Mouse (Mus musculus) limb, embryonic 14.5 days (tissue): ENCODE results near the gene Grhpr. TPM values are rescaled to one million over a fixed set of nuclear protein-coding genes. Genes with fewer than 3 reads are reported as not detected.

Source experiments
- ATAC-seq: fragments of 200-750 bp; cut with Nextera tagmentation; 2 replicates; pipeline ENCODE4 v1.8.0; 2017; ENCODE audit warnings: low read depth, moderate number of reproducible peaks, moderate TSS enrichment; ENCODE audit not compliant: low FRiP score
- DNase-seq: peaks from one replicate; pipeline ENCODE4 v3.0.0-alpha.2; 2015; ENCODE audit warnings: low spot score
- H3K27ac ChIP-seq: fragments of 300-500 bp; sonication (generic); replicated peaks from 2 replicates; pipeline ENCODE4 v1.5.1; 2014; ENCODE audit warnings: low read depth, mild to moderate bottlenecking, low read length, moderate library complexity, mixed read lengths
- H3K27me3 ChIP-seq: fragments of 300-500 bp; sonication (generic); 2 replicates; pipeline ENCODE4 v1.6.1; 2014; ENCODE audit warnings: low read length, mixed read lengths; ENCODE audit not compliant: control insufficient read depth, insufficient read depth
- H3K36me3 ChIP-seq: fragments of 300-500 bp; sonication (generic); 2 replicates; pipeline ENCODE4 v1.6.1; 2014; ENCODE audit warnings: mild to moderate bottlenecking, low read length, moderate library complexity, mixed read lengths; ENCODE audit not compliant: control insufficient read depth, insufficient read depth
- H3K4me1 ChIP-seq: fragments of 300-500 bp; sonication (generic); 2 replicates; pipeline ENCODE4 v1.6.1; 2014; ENCODE audit warnings: antibody characterized with exemption, low read length, mixed read lengths; ENCODE audit not compliant: control insufficient read depth, insufficient read depth
- H3K4me2 ChIP-seq: fragments of 300-500 bp; sonication (generic); replicated peaks from 2 replicates; pipeline ENCODE4 v1.6.1; 2014; ENCODE audit warnings: low read depth, mild to moderate bottlenecking, low read length, moderate library complexity; ENCODE audit not compliant: severe bottlenecking
- H3K4me3 ChIP-seq: fragments of 300-500 bp; sonication (generic); replicated peaks from 2 replicates; pipeline ENCODE4 v1.5.1; 2014; ENCODE audit warnings: low read length
- H3K9ac ChIP-seq: fragments of 300-500 bp; sonication (generic); 2 replicates; pipeline ENCODE4 v1.6.1; 2014; ENCODE audit warnings: mild to moderate bottlenecking, low read depth, low read length, moderate library complexity; ENCODE audit not compliant: severe bottlenecking
- H3K9me3 ChIP-seq: fragments of 300-500 bp; sonication (generic); 2 replicates; pipeline ENCODE4 v1.6.1; 2016; ENCODE audit warnings: low read length; ENCODE audit not compliant: control insufficient read depth
- POLR2A ChIP-seq: fragments of 200-500 bp; IDR thresholded peaks from 2 replicates; pipeline ENCODE4 v1.8.0; 2012; ENCODE audit warnings: inconsistent platforms, mild to moderate bottlenecking, moderate library complexity, borderline replicate concordance; ENCODE audit not compliant: insufficient read depth, insufficient read length; ENCODE audit errors: extremely low read depth
- WGBS: fragments of 180-500 bp; shearing (Covaris S2); extraction: QIAGEN DNeasy Blood & Tissue Kit; methylation state at CpG from one replicate; pipeline ENCODE4 v1.1.7; 2014; 5-methylcytosine and 5-hydroxymethylcytosine counted together
- polyA plus RNA-seq, 2 experiments: library from polyadenylated mRNA; depleted of rRNA in 1 of 2; stranded (reverse) in 1 of 2; unstranded in 1 of 2; fragments of >200 nt; fragmentation: Nextera tagmentation in 1 of 2; extraction: Ambion mirVana in 1 of 2; gene quantifications; 2 replicates each; pipeline versions ENCODE4 v1.2.1 to v1.2.3; 2012 to 2014

The Grhpr gene
- polyA plus RNA-seq, 2 experiments = 42.1 to 49.3 TPM

- H3K36me3 ChIP-seq = no peaks in the 10 kb centered on the region
- H3K27ac ChIP-seq = peak overlapping the region; percentile 95
- ATAC-seq = no peak
These were observed 29.7 kb downstream of the Grhpr start for GRCm38 (mm10) chr4:45010806-45011415.

GRCm38 (mm10) chr4:45011581-45012104 is 30.4 kb downstream of the Grhpr start:
- Histone ChIP-seq H3K27me3 (no peaks in the 10 kb centered on the region), H3K4me1 (peaks cover 11% of the 10 kb centered on the region), H3K9ac (peak overlapping the region; percentile 84), H3K27ac (peak overlapping the region; percentile 95), H3K4me2 (peak overlapping the region; percentile 52), H3K36me3 (no peaks in the 10 kb centered on the region), H3K4me3 (peak overlapping the region; percentile 86), H3K9me3 (no peaks in the 10 kb centered on the region)
- peak; percentile 55; the same call in 1 of the 2 replicates for TF ChIP-seq POLR2A
- ATAC-seq (peak; percentile 39), DNase-seq (peak; percentile 66)
- WGBS = under 1% methylated on average over 26 of the region's 31 CpGs

More at GRCm38 (mm10) chr4:45010806-45011415, 29.7 kb downstream of the Grhpr start:
- peak overlapping the region; percentile 86 for H3K4me3 ChIP-seq
- no peak for DNase-seq
- peak overlapping the region; percentile 84 for H3K9ac ChIP-seq
- H3K4me2 ChIP-seq = peak overlapping the region; percentile 52
- H3K9me3 ChIP-seq = no peaks in the 10 kb centered on the region
- no peak for TF ChIP-seq POLR2A
- H3K27me3 ChIP-seq = no peaks in the 10 kb centered on the region
- 7% methylated on average over 11 of the region's 11 CpGs for WGBS
- H3K4me1 ChIP-seq = peaks cover 11% of the 10 kb centered on the region

GRCm38 (mm10) chr4:45012105-45012975 is 31.1 kb downstream of the Grhpr start, which contains the start of gene Zbtb5:
TSS of gene Zbtb5 (minus strand) at chr4:45012412.
- DNase-seq (peak; percentile 100), ATAC-seq (peak; percentile 98)
- Histone ChIP-seq H3K4me2 (peak within 1 kb of the TSS; percentile 72), H3K4me1 (peaks cover 11% of the 10 kb centered on the region), H3K36me3 (no peaks in the 10 kb centered on the region), H3K27ac (peak within 1 kb of the TSS; percentile 95), H3K9me3 (no peaks in the 10 kb centered on the region), H3K27me3 (no peaks in the 10 kb centered on the region), H3K4me3 (peak within 1 kb of the TSS; percentile 86), H3K9ac (peak within 1 kb of the TSS; percentile 84)
- under 1% methylated on average over 37 of the region's 63 CpGs for WGBS
- TF ChIP-seq POLR2A = 0 out of 2 replicates have a peak, but pooled peaks have one; percentile 47

- ATAC-seq (no peak), DNase-seq (no peak)
- TF ChIP-seq POLR2A = no peak
- no peaks in the 10 kb centered on the region for H3K9me3 ChIP-seq
- H3K9ac ChIP-seq = peak overlapping the region; percentile 66
- H3K4me1 ChIP-seq = peaks cover 11% of the 10 kb centered on the region
- under 1% methylated on average over 13 of the region's 13 CpGs for WGBS
- peak overlapping the region; percentile 72 for H3K4me2 ChIP-seq
- H3K36me3 ChIP-seq = no peaks in the 10 kb centered on the region
- peak overlapping the region; percentile 61 for H3K4me3 ChIP-seq
- H3K27me3 ChIP-seq = no peaks in the 10 kb centered on the region
- peak overlapping the region; percentile 78 for H3K27ac ChIP-seq
These were observed 31.8 kb downstream of the Grhpr start for GRCm38 (mm10) chr4:45013031-45013431.

- Histone ChIP-seq H3K27me3 (no peaks in the 10 kb centered on the region), H3K36me3 (no peaks in the 10 kb centered on the region), H3K4me1 (peaks cover 11% of the 10 kb centered on the region), H3K9ac (peak overlapping the region; percentile 66; the same call in 1 of the 2 replicates), H3K4me2 (peak overlapping the region; percentile 72), H3K27ac (no peak overlapping the region), H3K9me3 (no peaks in the 10 kb centered on the region), H3K4me3 (peak overlapping the region; percentile 61)
- 3% methylated on average over 2 of the region's 2 CpGs for WGBS
- DNase-seq (no peak), ATAC-seq (no peak)
- no peak for TF ChIP-seq POLR2A
These were observed 32.3 kb downstream of the Grhpr start for GRCm38 (mm10) chr4:45013537-45013936.
